Mouse (Mus musculus): ENCODE results near the gene Ugt1a9.

DNA sequence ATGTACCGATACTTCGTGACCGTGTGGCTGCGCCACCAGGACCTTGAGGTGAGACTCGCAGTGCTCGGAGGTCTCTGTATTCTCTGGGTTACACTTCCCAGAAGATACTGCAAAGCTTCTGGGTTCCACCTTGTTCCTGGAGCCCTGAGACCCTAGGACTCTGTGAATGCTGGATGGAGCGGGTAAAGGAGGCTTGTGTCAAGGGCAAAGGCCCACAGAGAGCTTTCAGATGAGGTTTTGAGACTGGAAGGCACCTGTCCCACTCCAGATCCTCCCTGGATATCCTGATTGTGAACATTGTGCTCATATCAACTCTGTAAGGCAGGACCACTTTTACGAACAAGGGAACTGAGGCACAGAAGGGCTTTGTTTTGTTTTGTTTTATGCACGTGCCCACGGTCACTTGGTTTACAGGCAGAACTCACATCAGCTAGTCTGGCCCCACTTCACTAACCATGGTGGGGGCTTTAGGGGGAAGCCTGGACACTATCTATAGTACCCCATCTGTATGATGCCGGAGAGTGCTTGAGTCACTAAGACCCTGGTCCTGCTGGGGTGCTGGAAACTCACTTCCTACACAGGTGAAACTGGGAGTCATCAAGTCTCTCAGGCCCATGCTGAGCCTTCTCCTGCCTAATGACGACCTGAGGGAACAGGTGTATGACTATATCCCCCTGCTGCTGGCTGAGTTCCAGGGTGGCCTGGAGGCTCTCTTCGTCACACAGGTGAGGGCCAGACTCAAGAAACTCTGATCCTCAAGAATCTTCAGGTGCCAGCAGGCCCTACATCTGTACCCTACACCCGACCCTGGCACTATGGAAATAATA lies 163.0 kb downstream of the Ugt1a9 start:
- TF ChIP-seq CTCF (IDR thresholded peaks at IDR 0.05; ENCODE audit: low read depth) (no peak), EP300 (optimal IDR thresholded peaks at IDR 0.05) (no peak)

Data from stomach, postnatal 0 days (tissue).